Mouse (Mus musculus) embryonic fibroblast, embryonic 13.5 days (primary cell): ENCODE data around the gene Dbn1.

Experiments
- CTCF ChIP-seq: IDR thresholded peaks from 2 replicates; pipeline ENCODE4 v1.5.1; 2011; ENCODE audit warnings: mild to moderate bottlenecking, control low read depth, low read length, moderate library complexity, borderline replicate concordance; ENCODE audit not compliant: insufficient read depth
- POLR2A ChIP-seq: IDR thresholded peaks from 2 replicates; pipeline ENCODE4 v1.6.1; 2011; ENCODE audit warnings: low read depth, mild to moderate bottlenecking, control low read depth, low read length, moderate library complexity

- no peak for TF ChIP-seq CTCF
- TF ChIP-seq POLR2A = no peak
Observed at GRCm38 (mm10) chr13:55444937-55445315, 43.0 kb downstream of the Dbn1 start, which contains the start of gene Grk6.
